Mouse (Mus musculus) midbrain, postnatal 0 days (tissue): ENCODE results near the gene Podxl. TPM values are rescaled to one million over a fixed set of nuclear protein-coding genes. Genes with fewer than 3 reads are reported as not detected.

ENCODE experiments used
- ATAC-seq: fragments of 200-750 bp; cut with Nextera tagmentation; 2 replicates; pipeline ENCODE4 v1.8.0; 2017; ENCODE audit warnings: moderate number of reproducible peaks, mild to moderate bottlenecking, moderate TSS enrichment, moderate library complexity; ENCODE audit not compliant: low FRiP score
- DNase-seq: peaks from one replicate; pipeline ENCODE4 v3.0.0-alpha.2; 2015; ENCODE audit warnings: low spot score
- H3K27ac ChIP-seq: fragments of 300-500 bp; sonication (generic); 2 replicates; pipeline ENCODE4 v1.5.1; 2014; ENCODE audit warnings: low read depth, mild to moderate bottlenecking, low read length, mixed read lengths
- H3K27me3 ChIP-seq: fragments of 300-500 bp; sonication (generic); 2 replicates; pipeline ENCODE4 v1.6.1; 2014; ENCODE audit warnings: low read length, control low read depth, mixed read lengths; ENCODE audit not compliant: insufficient read depth
- H3K36me3 ChIP-seq: fragments of 300-500 bp; sonication (generic); 2 replicates; pipeline ENCODE4 v1.6.1; 2014; ENCODE audit warnings: low read length, control low read depth, mixed read lengths; ENCODE audit not compliant: insufficient read depth
- H3K4me1 ChIP-seq: fragments of 300-500 bp; sonication (generic); 2 replicates; pipeline ENCODE4 v1.6.1; 2014; ENCODE audit warnings: mild to moderate bottlenecking, control low read depth, antibody characterized with exemption, low read length, mixed read lengths; ENCODE audit not compliant: insufficient read depth
- H3K4me2 ChIP-seq: fragments of 300-500 bp; sonication (generic); 2 replicates; pipeline ENCODE4 v1.6.1; 2014; ENCODE audit warnings: low read depth, mild to moderate bottlenecking, low read length, mixed read lengths; ENCODE audit not compliant: poor library complexity, severe bottlenecking
- H3K4me3 ChIP-seq: fragments of 300-500 bp; sonication (generic); 2 replicates; pipeline ENCODE4 v1.5.1; 2014; ENCODE audit warnings: low read depth, mild to moderate bottlenecking, low read length, moderate library complexity
- H3K9ac ChIP-seq: fragments of 300-500 bp; sonication (generic); replicated peaks from 2 replicates; pipeline ENCODE4 v1.6.1; 2014; ENCODE audit warnings: mild to moderate bottlenecking, low read length, moderate library complexity, mixed read lengths; ENCODE audit not compliant: poor library complexity, severe bottlenecking
- H3K9me3 ChIP-seq: fragments of 300-500 bp; sonication (generic); 2 replicates; pipeline ENCODE4 v1.6.1; 2016; ENCODE audit warnings: low read length, control low read depth
- CTCF ChIP-seq: IDR thresholded peaks from 2 replicates; pipeline ENCODE4 v1.5.1; 2016; ENCODE audit warnings: antibody characterized with exemption, mild to moderate bottlenecking
- WGBS: fragments of 180-500 bp; shearing (Covaris S2); extraction: QIAGEN DNeasy Blood & Tissue Kit; methylation state at CpG from one replicate; pipeline ENCODE4 v1.1.7; 2014; 5-methylcytosine and 5-hydroxymethylcytosine counted together
- polyA plus RNA-seq: library from polyadenylated mRNA; unstranded; fragments of >200 nt; fragmentation: Nextera tagmentation; extraction: Ambion mirVana; gene quantifications from 2 replicates; pipeline ENCODE4 v1.2.1, GENCODE M21; 2015
- total RNA-seq: library from RNA; depleted of rRNA; stranded (reverse); fragments of >200 nt; gene quantifications from 2 replicates; pipeline ENCODE4 v1.2.3, GENCODE M21; 2014

The Podxl gene
- total and polyA plus RNA-seq, 2 experiments from 2014 or later, result 6.0 to 15.1 TPM

DNA sequence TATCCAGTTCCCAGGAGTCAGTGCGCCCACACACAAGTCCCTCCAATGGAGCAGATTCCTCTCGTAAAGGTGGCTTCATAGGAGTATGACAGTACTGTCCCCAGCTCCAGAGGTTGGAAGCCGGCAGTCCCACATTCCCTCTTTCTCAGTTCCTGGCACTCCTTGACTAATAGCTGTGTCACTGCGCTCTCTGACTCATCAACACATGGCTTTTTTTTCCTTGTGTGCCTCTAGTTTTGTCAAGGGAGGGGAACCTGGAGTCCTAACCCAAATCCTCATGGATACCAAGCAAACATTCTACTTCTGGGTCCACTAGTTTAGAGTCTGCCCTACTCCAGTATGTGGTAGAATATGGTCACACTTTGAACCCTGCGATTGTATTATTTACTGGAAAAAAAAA lies 29.1 kb downstream of the Podxl start:
- TF ChIP-seq CTCF, result no peak
- Histone ChIP-seq H3K36me3 (no peaks in the 10 kb centered on the region), H3K27ac (no peak overlapping the region), H3K9ac (no peak overlapping the region), H3K4me3 (no peak overlapping the region), H3K9me3 (no peaks in the 10 kb centered on the region), H3K4me2 (no peak overlapping the region), H3K27me3 (no peaks in the 10 kb centered on the region), H3K4me1 (no peaks in the 10 kb centered on the region)
- ATAC-seq (no peak), DNase-seq (no peak)
- WGBS, result 97% methylated on average over 5 of the region's 5 CpGs

DNA sequence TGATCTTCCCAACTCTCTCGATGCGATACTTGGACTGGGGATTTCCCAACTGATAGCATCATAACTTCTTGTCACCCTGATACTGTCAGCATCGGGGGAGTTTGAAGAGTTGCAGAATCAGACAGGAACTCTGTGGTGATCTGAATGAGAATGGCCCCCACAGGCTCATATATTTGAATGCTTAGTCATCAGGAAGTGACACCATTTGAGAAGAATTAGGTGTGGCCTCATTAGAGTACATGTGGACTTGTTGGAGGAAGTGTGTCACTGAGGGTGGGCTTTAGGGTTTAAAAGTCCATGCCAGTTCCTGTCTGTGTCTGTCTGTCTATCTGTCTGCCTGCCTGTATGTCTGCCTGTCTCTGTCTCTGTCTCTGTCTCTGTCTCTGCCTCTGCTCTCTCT lies 31.9 kb downstream of the Podxl start:
- Histone ChIP-seq H3K4me1 (no peaks in the 10 kb centered on the region), H3K4me3 (no peak overlapping the region), H3K4me2 (no peak overlapping the region), H3K27me3 (no peaks in the 10 kb centered on the region), H3K36me3 (no peaks in the 10 kb centered on the region), H3K9me3 (no peaks in the 10 kb centered on the region), H3K27ac (no peak overlapping the region), H3K9ac (no peak overlapping the region)
- no peak for TF ChIP-seq CTCF
- WGBS, result 87% methylated on average over 3 of the region's 3 CpGs
- no peak for ATAC-seq
- no peak for DNase-seq

DNA sequence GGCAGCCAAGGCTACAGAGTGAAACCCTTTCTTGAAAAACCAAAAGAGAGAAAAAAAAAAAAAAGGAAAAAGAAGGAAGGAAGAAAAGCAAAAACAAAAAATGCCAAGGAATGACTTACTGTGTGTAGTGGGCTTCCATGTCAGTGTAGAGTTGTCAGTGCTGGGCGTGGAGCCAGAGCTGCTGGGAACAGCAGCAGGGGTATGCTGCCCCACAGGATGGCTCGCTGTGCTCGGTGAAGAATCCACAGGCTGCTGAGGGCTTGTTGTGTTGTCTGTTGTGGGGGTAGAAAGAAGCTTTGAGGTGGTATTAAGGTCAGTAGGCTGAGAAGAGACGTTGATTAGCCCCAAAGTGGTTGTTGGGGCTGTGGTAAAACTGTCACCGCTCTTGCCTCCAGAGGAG lies 35.4 kb downstream of the Podxl start:
- TF ChIP-seq CTCF, result no peak
- DNase-seq (no peak), ATAC-seq (no peak)
- Histone ChIP-seq H3K9ac (no peak overlapping the region), H3K27me3 (no peaks in the 10 kb centered on the region), H3K27ac (no peak overlapping the region), H3K36me3 (0 out of 2 replicates have a peak, but pooled peaks cover 6% of the 10 kb centered on the region), H3K4me2 (no peak overlapping the region), H3K9me3 (no peaks in the 10 kb centered on the region), H3K4me3 (no peak overlapping the region), H3K4me1 (no peaks in the 10 kb centered on the region)
- 76% methylated on average over 5 of the region's 5 CpGs for WGBS

DNA sequence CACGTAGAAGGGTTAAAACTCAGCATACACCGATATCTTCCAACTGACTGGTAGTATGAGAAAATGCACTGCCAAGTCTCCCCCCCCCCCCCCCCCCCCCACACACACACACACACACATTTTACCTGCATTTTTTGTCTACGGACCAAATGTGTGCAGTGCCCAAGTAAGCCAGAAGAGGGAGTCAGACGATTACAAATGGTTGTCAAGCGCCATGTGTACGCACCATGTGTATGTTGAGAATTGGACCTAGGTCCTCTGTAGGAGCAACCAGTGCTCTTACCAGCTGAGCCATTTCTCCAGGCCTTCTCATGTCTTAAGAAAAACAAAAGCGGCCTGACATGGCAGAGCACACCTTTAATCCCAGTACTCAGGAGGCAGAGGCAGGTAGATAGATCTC lies 35.9 kb downstream of the Podxl start:
- no peak overlapping the region for H3K4me3 ChIP-seq
- 71% methylated on average over 7 of the region's 7 CpGs for WGBS
- ATAC-seq, result no peak

DNA sequence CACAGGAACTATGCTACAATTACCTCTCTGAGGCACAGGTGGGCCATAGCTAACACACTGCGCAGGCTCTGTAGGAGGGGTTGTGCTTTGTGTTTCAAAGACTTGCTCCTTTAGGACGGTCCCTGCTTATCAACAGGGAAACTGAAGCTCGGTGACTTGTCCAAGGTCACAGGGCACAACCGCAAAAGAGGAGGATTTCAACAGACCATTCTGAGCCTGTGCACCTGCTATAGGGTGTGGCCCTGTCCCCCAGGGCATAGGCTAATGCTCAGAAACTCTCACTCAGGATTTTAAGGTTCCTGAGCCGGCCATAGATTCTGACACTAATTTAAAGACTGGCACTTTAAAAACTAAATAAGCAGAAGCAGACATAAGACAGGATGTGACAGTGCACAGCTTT lies 36.9 kb downstream of the Podxl start:
- Histone ChIP-seq H3K4me2 (no peak overlapping the region), H3K9ac (no peak overlapping the region), H3K9me3 (no peaks in the 10 kb centered on the region), H3K4me3 (no peak overlapping the region), H3K27me3 (no peaks in the 10 kb centered on the region), H3K36me3 (0 out of 2 replicates have a peak, but pooled peaks cover 6% of the 10 kb centered on the region), H3K27ac (no peak overlapping the region), H3K4me1 (peaks cover 5% of the 10 kb centered on the region; the same call in 1 of the 2 replicates)
- 89% methylated on average over 5 of the region's 5 CpGs for WGBS
- DNase-seq (no peak), ATAC-seq (no peak)
- no peak for TF ChIP-seq CTCF

More for the DNA sequence above, 35.9 kb downstream of the Podxl start:
- H3K27me3 ChIP-seq, result no peaks in the 10 kb centered on the region
- 0 out of 2 replicates have a peak, but pooled peaks cover under 1% of the 10 kb centered on the region for H3K4me1 ChIP-seq
- peak; percentile 73 for DNase-seq
- no peaks in the 10 kb centered on the region for H3K9me3 ChIP-seq
- no peak overlapping the region for H3K9ac ChIP-seq
- H3K27ac ChIP-seq, result no peak overlapping the region
- H3K4me2 ChIP-seq, result no peak overlapping the region
- H3K36me3 ChIP-seq, result 0 out of 2 replicates have a peak, but pooled peaks cover 6% of the 10 kb centered on the region
- peak; percentile 75 for TF ChIP-seq CTCF

DNA sequence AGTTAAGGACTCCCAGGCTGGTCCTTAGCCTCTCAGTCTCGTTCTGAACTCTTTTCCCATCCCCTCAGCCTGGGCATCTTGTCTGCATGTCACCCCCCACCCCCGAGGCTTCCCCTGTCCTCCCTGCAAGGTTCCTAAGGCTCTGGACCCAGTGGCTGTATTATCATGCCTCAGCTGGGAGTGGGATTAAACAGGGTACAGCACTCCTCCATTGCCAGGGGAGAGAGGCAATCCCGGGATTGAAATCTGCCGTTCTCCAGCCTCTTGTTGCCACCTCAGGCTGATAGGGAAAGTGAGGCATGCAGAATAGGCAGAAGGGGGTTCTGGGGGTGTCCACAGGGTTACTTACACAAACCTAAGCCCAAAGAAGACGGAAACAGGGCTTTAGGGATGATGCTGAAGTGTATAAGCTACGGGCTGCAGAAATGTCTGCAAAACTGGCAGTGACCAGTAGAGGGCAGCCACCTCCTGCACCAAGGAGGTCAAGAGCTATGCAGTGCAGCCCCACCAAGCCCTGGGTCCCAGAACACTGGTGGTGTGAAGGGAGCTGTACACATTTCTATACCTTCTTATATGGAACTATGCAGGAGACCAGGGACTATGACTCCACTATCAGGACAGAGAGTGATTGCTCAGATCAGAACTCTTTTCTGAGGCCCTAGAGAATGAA lies 38.4 kb downstream of the Podxl start:
- H3K4me3 ChIP-seq, result no peak overlapping the region
- no peaks in the 10 kb centered on the region for H3K27me3 ChIP-seq
- no peaks in the 10 kb centered on the region for H3K9me3 ChIP-seq
- peaks cover 5% of the 10 kb centered on the region; the same call in 1 of the 2 replicates for H3K4me1 ChIP-seq
- ATAC-seq (peak; percentile 67), DNase-seq (peak; percentile 76)
- no peak overlapping the region for H3K9ac ChIP-seq
- H3K27ac ChIP-seq, result no peak overlapping the region
- 63% methylated on average over 6 of the region's 6 CpGs for WGBS
- 0 out of 2 replicates have a peak, but pooled peaks cover 6% of the 10 kb centered on the region for H3K36me3 ChIP-seq
- H3K4me2 ChIP-seq, result no peak overlapping the region
- peak; percentile 94 for TF ChIP-seq CTCF
